Mouse (Mus musculus): ENCODE measurements around the gene Dpy19l3. TPM values are rescaled to one million over a fixed set of nuclear protein-coding genes. Genes with fewer than 3 reads are reported as not detected.

The Dpy19l3 gene
- polyA plus RNA-seq (2017; shearing (Covaris generic)) = 10 to 100 TPM; 23.9 to 30.0 TPM

GRCm38 (mm10) chr7:35754033-35754885 lies at the start of gene Dpy19l3:
TSS of gene Dpy19l3 (minus strand) at chr7:35754454.
- ATAC-seq = peak; percentile 94

GRCm38 (mm10) chr7:35802906-35803595 lies 48.8 kb upstream of the Dpy19l3 start, which contains the start of gene Zfp507:
TSS of gene Zfp507 (minus strand) at chr7:35803003.
- ATAC-seq = peak; percentile 94

DNA sequence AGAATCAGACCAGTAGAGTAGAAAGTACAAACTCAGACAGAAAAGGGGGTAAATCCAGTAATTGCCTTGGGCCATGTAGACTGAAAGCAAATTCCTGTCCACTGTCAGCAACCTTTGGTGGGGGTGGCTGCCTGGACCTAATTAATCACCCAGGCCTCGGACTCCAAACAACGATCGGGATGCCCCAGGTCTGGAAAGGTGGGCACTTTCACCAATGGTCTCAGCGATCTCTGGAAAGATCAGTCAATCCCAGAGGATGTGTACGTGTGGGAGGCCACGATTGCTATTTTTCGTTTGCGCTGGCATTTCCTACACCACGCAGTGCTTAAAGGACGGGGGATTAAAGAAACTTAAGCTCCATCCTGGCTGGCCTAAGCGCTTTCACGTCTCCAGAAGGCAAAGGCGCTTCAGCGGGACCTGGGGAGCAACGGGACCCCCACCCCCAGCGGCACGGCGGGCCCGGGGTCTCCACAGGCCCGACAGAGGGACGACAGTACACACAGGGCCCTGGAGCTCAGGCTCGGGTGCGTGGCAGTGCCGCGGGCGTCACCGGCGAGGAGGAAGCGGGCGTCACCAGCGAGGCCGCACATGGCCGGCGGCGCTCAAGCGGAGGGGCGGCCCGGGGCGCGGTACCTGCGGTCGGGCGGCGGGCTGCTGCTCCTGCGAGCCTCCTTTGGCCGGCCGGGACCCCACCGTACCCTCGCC lies 48.1 kb upstream of the Dpy19l3 start:
- peak; percentile 90 for ATAC-seq

DNA sequence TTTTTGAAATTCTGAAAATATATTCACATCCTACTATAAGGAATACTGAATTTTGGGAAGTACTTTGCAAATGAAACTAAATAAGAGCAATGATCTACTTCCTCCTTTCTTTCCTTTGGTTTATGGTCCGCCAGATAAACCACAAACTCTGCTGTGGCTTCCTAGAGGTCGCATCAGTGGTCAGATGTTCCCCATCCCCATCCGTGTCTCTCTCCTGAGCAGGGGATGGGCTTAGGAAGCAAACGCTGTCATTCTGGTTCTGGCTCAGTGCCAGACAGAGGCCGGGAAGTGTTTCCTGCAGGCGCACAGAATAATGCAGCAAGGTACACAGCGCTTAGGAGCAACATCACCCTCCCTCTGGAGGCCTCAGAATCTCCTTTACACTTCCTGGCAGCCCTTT lies 41.9 kb upstream of the Dpy19l3 start:
- ATAC-seq = no peak

DNA sequence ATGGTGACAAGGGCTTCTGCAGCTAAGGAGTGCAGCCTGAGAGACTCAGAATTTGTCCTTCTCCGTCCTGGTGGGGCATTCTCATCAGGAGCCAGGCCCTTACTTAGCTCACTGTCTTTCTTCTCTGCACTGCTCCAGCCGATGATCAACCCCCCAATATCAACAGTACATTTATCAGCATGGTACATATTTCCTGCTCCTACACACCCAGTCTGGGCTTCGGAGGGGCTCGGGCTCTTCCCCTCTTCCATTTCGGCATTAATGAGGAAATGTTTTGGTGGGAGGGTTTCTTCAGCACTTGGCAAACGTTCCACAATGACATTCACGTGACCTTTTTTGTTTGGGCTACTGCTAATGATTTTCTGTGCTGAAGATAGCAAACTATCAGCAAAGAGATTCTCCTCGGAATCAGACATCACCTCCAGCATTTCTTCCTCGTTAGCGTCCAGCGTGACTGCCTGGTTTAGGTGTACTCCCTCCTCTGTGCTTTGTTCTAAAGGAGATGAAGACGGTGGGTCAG lies 40.0 kb upstream of the Dpy19l3 start:
- ATAC-seq = no peak

- ATAC-seq = no peak
Measured at GRCm38 (mm10) chr7:35792150-35792848, 38.0 kb upstream of the Dpy19l3 start.

DNA sequence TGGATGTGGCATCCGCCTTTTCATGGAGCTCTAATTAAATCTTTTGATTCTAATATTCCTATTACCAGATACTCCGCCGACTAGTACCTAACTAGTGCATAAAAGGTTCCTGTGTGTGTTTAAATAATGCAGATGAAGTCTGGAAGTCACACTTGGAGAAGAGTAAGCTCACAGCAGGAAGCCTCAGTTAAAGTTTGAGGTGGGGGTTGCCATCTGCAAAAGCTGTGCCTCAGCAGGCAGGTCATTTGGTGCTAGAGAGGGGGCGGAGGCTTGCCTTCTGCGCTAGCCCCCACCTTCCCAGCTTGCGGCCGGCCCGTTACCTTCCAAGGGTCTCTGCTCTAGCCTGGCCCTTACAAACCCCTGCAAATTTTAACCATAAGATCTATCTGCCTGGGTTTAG lies 36.7 kb upstream of the Dpy19l3 start:
- no peak for ATAC-seq

GRCm38 (mm10) chr7:35790201-35790600 lies 35.9 kb upstream of the Dpy19l3 start:
- no peak for ATAC-seq

- ATAC-seq = no peak
Measured at GRCm38 (mm10) chr7:35785579-35785978, 31.3 kb upstream of the Dpy19l3 start.

DNA sequence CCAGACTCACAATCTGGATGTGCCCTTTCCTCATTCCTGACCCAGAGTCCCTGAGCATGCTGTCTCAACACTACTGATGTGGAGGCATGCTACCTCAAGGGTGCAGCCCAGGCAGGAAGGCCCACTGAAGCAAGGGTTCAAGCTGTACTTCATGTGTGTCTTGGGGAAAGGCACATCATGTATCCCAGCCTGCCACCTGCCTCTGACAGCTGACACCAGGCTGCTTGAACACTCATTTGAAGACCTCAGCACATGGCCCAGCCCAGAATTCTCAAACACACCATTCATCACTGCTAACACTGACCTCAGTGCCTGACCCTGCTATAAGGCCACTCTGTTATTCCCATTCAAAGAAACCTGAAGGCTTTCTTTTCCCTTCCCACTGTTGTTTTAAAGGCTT lies 28.0 kb upstream of the Dpy19l3 start:
- no peak for ATAC-seq

GRCm38 (mm10) chr7:35774127-35774526 lies 19.9 kb upstream of the Dpy19l3 start:
- ATAC-seq = peak; percentile 59

DNA sequence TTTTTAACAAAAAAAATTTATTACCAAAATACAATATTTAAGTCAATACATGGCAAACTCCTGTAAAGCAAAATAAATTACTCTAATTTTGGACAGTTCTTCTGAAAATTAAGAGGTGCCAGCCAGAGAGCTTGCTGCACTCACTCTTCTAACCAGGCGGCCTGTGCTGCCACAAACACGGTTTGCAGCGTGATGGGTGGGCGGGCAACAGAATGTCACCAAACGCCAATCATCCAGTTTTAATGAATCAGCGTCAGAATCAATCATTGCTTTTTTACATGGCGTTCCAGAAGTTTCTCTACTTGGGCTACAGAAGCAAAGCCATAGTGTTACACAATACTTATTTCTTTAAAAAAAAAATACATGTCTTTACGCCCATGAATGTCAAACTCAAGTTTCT lies 18.1 kb upstream of the Dpy19l3 start:
- no peak for ATAC-seq

- ATAC-seq = no peak
Measured at GRCm38 (mm10) chr7:35771106-35771505, 16.9 kb upstream of the Dpy19l3 start.

GRCm38 (mm10) chr7:35770122-35770521 lies 15.9 kb upstream of the Dpy19l3 start:
- no peak for ATAC-seq

DNA sequence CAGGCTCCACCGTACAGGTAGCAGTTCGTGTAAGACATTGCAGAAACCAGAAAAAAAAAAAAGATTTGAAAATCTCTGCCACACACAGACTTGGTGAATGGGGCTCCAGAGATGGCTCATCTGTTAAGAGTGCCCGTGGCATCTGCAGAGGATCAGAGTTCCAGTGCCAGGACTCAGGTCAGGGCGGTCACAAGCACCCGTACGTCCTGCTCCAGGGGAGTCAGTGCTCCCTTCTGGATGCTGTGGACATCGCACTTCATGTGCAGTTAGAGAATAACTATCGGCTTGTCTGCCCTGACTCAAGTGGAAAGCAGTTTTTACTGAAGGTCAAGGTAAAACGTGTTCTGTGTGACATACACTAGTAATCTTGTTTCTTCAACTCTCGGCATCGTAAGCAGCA lies 10.2 kb upstream of the Dpy19l3 start:
- ATAC-seq = no peak

DNA sequence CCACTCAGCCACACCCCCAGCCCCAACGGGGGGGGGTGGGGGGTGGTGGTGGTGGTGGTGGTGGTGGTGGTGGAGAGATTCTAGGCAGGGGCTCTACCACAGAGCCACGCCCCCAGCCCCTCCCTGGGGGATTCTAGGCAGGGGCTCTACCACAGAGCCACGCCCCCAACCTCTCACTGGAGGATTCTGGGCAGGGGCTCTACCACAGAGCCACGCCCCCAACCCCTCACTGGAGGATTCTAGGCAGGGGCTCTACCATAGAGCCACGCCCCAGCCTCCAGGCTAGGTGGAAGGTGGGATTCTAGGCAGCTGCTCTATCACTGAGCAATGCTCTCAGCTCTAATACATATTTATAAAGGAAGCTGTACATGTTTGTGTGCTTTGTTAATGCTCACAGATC lies 7.5 kb upstream of the Dpy19l3 start:
- no peak for ATAC-seq

DNA sequence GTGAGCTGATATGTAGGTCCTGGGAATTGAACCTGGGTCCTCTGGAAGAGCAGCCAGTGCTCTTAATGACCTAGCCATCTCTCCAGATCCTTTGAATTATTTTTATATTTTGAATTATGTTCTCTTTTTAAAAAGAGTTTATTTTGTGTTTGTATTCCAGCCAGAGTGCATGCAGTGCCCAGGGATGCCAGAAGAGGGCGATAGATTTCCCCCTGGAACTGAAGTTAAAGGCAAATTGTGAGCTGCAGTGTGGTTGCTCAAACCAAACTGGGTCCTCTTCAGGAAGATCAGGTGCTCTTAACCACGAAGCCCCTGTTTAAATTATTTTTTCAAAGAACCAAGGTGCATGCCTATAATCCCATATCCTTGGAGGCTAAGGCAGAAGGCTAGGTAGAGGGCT lies 5.3 kb upstream of the Dpy19l3 start:
- no peak for ATAC-seq

DNA sequence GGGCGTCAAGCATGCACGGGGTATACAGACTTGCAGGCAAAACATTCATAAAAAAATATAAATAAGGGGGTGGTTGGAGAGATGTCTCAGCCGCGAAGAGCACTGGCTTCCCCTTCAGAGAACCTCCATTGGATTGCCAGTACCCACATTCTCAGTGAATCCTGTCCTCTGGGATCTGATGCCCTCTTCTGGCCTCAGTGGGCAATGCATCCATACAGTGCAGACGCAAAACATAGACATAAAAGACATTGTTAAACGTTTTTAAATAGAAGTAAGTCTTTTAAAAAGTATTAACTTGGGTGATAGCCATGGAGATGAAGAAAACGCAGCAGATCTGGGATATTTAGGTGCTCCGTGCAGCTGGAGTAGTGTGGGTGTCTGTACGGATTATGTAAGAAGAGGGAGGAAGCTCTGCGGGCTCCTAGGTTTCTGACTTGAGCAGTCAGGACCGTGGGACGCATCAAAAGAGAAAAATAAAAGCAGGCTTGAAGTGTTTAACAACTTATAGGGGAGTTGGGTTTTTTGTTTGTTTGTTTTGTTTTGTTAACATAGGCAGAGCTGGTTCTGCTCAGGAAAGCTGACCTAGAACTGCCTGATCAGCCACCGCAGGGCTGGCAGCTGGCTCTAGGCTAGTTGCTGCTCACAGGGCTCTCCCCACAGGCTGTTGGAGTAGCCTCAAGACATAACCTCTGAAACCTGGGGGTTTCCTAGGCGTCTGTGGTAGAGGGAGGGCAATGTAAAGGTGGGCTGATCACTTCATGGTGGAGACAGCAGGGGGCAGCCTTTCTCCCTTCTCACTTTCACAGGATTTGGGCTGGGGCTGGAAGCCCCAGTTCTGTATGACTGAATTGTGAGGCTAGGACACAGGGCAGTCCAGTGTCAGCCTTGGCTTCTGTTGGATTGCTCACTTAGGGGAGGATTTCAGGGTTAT lies 2.5 kb upstream of the Dpy19l3 start:
- peak; percentile 42 for ATAC-seq

GRCm38 (mm10) chr7:35754886-35755168 lies 573 bp upstream of the Dpy19l3 start:
- ATAC-seq = no peak

GRCm38 (mm10) chr7:35753319-35754032 lies 778 bp downstream of the Dpy19l3 start:
- ATAC-seq = peak; percentile 5

- ATAC-seq = no peak
Measured at GRCm38 (mm10) chr7:35750873-35751272, 3.4 kb downstream of the Dpy19l3 start.

Data from CD4-positive, CD25-positive, alpha-beta regulatory T cell, adult 4 months (primary cell).